Mouse (Mus musculus) cortical plate, adult 2 months (tissue): Measurements from ENCODE around the gene Rrbp1.

ENCODE experiments used
- CTCF ChIP-seq: fragments of 200-500 bp; IDR thresholded peaks from 2 replicates; pipeline ENCODE4 v1.5.1; 2011; ENCODE audit warnings: mild to moderate bottlenecking, control low read depth, low read length; ENCODE audit not compliant: insufficient read depth; ENCODE audit errors: extremely low read depth
- POLR2A ChIP-seq: fragments of 200-500 bp; IDR thresholded peaks from 2 replicates; pipeline ENCODE4 v1.6.1; 2011; ENCODE audit warnings: mild to moderate bottlenecking, low read length, control low read depth; ENCODE audit not compliant: insufficient read depth; ENCODE audit errors: extremely low read depth

DNA sequence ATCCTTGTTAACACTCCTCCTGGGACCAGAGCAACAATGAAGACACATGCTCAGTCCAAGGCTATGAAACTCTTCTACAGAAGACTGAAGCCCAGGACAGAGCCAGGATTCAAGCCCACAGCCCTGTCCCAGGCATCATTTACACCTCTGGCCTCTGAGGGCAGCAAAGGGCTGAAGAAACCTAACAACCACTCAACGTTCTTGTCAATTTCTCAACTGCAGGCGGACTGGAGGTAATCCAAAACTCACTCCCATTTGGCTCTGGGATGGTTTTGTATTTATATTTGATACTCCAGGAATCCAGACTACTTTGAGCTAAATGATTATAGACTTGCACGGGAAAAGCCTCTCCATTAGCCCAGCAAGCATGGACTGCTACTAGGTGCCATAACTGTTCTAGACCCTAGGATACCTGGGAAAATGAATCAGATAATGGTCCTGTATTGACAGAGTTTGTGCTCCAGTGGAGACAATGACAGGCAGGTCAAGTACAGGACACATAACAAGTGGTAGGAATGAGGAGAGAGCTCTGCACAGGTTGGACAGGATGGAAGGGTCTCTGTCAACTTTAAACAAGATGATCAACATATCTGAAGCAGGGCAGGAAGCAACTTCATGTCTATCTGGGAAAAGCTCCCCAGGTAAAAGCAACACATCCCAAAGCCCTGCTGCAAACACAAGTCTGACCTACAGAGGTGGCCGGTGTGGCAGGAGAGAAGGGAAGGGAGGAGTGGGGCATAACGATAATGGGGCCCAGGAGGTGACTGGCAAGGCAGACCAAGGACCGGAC is 5.7 kb downstream of the Rrbp1 start:
- TF ChIP-seq CTCF (no peak), POLR2A (no peak)
